Mouse (Mus musculus): ENCODE measurements at regions not wholly inside any gene's neighbourhood (a gene's known extent, or its start where the extent isn't known, plus 50 kb on each side); places are given as distances from the start of the nearest gene placed in this dataset.

DNA sequence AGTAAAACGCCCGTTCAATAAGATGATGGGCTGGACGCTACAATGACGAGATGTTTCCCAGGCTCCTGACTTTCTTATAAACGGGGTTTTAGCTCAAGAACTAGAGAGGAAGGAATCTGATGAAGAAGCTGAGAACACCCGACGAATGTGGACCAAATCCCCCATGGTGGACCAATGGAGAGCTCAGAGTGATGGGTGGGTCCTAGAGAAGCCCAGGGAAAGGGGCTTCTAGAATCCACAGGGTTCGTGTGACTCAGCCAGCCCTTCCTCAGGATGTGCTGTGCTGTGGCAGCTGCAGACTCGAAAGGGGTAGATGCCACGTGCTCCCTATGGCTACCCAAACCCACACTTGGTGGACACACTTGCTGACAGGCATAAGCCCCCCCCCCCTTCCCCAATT, 318.2 kb downstream of the Med13l start:
- DNase-seq = no peak
- intact Hi-C loops (cut with DNase I) = loop anchor here (1.0 to 2.0 kb wide), 4 partner anchors 98 to 808 kb away; partner anchors contain the start of gene Tbx3

DNA sequence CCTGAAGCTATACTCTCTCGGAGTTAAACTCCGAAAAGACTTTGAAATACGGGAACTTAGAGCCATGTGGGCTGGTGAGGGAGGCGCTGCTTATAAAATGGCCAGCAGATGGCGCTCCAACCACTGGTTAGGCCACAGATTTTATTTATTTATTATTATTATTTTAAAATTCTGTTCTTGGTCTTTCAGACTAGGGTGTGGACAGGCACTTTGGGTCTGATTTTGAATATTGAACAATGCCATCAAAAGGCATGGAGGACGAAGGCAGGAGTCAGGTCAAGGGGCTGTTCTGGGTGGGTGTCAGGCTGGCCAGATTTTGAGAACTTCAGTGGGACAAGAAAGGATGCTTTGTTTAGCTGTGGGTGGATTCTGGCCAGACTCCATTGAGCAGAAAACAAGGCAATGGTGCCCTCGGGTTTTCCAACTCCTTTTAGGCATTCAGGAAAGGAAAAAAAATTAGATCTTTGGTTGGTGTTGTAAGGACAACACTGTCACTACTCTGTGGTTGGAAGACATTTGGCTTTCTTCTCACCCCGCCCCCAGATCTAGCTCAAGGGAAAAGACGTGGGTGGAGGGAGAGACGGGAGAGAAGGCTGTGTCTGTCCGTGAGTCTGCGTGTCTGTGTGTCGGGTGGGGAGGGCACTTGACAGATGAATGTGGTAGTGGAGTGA, 319.5 kb downstream of the Med13l start:
- DNase-seq = peak; percentile 75 to 88
- intact Hi-C loops (cut with DNase I) = loop anchor here (1.0 to 10.0 kb wide), 6 partner anchors 67 to 806 kb away; partner anchors contain the start of gene Tbx3

DNA sequence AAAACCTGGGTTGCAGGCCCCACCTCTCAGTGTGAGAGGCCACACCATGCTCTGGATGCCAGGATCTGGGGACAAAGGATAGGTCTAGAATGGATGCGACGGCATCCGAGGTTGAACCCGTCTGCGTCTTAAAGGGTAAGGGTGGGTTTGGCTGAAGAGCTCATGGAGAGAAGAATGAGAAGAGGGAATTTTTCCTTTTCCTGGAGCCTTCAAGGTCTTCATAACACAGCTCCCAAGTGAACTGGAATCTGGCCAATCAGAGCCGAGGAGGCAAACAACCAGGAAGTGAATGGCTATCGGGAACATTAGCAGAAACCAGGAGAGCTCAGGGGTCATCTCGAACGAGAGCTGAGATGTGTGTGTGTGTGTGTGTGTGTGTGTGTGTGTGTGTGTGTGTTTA, 320.1 kb downstream of the Med13l start:
- peak; percentile 22 to 36 for DNase-seq
- intact Hi-C loops (cut with DNase I) = loop anchor here (5.0 to 10.0 kb wide), 2 partner anchors 67 to 94 kb away; no protein-coding TSS in a partner anchor

DNA sequence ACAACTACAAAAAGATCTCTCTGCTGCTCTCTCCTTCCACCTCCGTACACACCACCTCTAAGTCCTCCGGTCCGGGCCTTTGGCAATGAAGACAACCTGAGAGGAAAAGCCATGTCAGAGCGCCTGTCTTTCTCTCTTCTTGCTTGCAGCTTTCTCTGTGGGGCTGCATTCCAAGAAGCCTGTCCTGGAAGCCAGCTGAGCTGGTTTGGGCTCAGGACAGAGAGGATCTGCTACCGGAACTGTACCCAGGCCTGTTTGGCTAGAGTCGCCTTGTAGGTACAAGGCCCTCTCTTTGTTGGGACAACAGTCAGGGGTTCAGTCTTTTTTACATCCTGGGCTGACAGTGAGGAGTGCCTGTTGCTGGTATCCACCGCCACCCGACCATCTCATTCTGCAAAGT, 321.4 kb downstream of the Med13l start:
- intact Hi-C loops (cut with DNase I) = loop anchor here (5.0 to 10.0 kb wide), 2 partner anchors 65 to 93 kb away; no protein-coding TSS in a partner anchor
- DNase-seq = no peak

DNA sequence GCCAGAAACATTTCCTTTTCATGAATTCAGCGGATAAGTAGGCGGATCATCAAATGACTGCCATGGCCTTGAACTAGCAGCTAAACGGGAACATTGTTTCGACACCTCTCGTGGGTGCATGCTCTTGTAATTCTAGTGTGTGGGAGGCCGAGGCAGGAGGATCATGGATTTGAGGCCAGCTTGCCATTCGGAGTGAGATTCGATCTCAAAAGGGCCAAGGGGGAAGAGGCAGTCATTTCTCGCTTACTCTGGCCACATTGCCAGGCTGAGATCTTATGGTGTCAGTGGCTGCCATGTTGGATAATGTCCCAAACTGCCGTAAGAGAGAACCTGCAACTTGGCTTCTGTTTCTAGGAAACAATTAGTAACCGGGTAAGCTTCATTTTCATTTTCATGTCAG, 327.7 kb downstream of the Med13l start:
- intact Hi-C loops (cut with DNase I) = loop anchor here (10.0 kb wide), 1 partner anchor 87 kb away; no protein-coding TSS in a partner anchor
- no peak for DNase-seq

DNA sequence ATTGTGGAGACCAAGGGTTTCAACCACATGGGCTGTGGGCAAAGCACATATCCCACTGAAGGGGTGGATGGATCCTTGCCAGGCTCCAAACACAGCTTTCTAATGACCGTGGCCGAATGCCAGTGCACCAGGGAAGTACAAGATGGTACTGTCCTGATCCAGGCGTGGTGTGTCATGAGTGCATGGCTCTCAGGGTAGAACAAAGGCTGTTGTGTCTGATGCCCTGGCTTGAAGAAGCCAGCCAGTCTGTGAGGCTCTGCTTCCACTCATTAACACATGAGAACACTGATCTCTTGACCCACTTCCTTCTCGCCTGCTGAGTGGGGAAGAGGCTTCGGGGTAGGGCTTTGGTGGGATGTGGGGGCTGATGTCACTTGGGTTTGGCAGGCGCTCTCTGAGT, 330.7 kb downstream of the Med13l start:
- no peak for DNase-seq
- intact Hi-C loops (cut with DNase I) = no loop called here

DNA sequence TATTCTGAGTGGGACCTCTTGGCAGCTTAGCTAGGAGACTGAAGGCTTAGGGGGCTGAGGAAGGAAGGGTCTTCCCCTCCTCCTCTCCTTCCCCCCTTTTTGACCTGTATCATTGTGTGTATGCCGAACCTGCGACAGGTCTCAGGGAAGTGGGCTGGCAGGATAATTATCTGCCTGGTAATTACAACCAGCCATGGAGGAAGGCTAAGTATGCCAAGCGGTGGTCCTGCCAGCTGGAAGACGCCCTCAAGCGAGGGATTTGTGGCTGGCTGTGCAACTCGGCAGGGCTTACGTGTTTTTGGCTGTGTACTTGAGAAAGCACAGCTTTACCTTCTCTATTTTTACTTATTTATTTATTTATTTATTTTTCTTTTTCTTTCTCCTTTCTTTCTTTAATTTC, 347.7 kb downstream of the Med13l start:
- DNase-seq = no peak
- intact Hi-C loops (cut with DNase I) = no loop called here

DNA sequence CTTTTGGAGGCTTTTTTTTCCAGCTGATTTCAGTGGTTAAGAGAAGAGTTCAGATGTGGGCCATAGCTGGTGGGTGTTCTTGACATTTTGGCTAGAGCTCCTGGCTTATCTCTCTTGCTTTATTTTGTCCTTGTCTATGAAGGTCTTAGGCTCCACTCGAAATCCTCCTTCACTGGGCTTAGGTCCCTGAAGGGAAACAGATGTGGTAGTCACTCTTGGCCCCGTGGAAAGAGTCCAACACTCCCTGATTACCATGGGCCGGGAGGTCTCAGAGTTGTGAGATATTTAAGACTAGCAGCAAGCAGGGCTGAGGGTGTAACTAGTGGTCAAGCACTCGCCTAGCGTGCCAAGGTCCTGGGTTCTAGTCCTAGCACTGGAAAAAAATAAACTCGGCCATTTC, 349.3 kb downstream of the Med13l start:
- peak; percentile 14 to 20 for DNase-seq
- intact Hi-C loops (cut with DNase I) = no loop called here

DNA sequence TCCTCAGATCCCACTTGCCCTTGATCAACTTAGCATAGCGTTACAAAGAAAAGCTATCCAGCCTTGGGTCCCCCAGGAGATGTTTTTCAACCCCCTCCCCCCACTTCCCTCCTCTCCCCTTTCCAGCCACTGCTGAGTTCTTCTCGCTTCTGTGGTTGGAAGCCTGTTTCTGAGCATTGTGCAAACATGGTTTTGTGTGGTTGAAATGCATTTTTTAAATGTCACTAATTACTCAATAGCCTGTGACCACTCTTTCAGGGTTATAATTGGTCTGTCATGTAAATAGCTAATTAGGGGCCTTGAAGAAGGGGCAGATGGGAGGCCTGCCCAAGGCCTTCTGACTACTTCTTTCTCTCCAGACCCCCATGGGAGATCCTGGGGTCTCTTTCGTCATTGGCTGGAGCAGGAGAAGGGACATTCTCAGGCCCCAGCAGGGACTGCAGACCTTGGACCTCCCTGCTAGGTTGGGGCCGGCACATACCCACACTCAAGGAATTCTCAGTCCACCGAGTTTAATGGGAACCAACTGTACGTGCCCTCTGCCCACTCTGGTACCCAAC, 353.8 kb downstream of the Med13l start:
- DNase-seq = no peak
- intact Hi-C loops (cut with DNase I) = no loop called here

DNA sequence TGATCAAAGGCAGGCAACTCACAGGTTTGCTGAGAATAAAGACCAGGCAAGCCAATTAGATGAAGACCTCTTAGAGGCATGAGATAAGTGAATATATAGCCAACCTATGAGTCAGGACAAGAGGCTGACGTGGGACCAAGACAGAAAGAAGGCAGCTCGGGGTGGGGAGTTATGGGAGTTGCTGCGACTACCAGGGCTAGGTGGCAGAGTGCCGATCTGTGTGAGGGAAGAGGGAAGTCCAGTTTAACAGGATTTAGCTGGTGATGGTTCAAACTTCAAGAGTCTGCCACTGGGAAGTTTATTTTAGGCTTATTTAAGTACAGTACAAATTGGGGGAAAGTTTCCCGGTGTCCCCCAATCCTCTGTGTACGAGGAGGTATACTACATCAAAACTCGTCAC, 362.9 kb downstream of the Med13l start:
- intact Hi-C loops (cut with DNase I) = no loop called here
- no peak for DNase-seq

DNA sequence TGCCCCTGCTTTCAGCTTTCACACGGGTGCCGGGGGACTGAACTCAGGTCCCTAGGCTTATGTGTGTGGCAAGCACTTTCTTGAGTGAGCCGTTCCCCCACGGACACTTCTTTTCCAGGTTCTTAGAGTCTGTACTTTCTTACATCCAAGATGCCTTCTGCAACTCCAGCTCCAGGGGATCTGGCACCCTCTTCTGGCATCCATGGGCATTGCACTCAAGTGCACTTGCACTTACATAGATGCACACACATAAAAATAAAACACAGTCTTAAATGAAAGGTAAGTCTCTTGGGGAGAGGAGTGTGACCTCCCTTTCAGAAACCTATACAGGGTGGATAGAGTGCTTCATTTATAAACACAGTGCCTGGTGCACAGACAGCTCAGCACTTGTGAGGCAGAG, 368.6 kb downstream of the Med13l start:
- DNase-seq = no peak
- intact Hi-C loops (cut with DNase I) = no loop called here

DNA sequence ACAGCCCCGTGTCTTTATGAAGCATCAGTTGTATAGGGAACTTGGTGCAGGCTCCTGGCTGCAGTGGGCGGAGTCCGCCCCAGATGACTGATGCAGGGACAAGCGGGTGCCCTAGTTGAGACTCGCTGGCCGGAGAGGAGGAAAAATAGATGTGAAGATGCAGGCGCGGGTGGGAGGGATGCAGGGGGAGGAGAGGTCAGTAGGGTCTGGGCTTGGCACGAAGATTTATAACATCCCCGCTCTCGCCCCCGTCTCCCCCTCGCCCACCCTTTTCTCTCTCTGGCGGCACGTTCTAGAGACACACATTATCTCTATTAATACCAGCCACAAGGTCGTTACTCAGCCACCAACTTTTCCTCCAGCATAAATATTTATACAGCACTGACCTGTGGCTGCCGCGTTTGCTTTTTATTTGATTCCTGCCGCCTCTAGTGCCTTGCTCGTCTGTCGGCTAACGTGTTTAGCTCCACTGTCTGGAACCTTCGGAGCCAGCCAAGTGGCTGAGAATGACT, 369.6 kb downstream of the Med13l start:
- intact Hi-C loops (cut with DNase I) = no loop called here

DNA sequence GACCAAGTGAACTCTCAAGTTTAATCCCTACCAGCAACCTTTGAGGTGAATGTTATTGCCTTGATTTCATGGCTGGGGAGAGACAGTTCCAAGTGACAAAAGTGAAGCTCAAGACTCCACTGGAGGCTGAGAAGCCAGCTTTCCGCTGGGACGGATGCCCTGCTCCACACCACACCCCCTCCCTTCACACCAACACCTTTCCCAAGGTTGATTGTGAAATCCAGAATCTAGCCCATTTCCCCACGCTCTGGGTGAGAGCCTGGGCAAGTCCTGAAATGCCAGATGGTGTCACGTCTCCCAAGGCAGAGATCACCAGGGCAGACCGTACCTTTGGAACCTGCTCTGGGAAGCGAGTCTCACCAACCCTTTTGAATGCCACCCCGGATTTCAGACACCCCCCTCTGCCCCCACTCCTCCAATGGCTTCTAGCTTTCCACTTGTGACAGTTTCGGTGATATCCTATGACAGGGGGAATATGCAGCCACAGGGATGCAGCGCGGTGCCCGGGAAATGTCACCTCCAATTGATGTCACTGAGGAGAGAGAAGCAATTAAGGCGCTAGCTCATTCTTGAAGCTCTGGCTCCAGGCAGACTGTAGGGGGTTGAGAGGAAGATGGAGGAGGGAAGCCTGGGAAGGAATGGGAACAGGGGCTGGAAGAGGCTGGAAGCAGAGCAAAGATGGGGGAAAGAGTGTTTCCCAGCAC, 379.0 kb downstream of the Med13l start:
- no peak for DNase-seq
- intact Hi-C loops (cut with DNase I) = no loop called here

More for the DNA sequence above, 369.6 kb downstream of the Med13l start:
- DNase-seq = no peak

DNA sequence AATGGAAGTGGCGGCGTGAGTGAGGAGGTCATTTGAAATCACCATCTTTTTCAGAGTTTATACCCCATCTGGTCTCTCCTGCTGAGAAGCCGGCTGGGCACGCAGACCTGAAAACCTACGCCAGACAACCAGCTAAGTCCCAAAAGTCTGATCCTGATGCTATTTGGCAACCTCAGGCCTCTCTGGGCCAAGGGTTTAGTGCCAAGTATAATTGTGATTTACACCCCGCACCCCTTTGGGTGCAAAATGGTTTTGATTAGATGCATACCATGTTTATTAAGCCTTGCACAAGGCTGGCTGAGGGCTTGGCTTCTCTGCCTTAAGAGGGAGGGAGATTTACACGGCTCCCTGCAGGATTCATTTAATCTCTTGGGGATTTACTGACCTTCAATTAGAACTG, 383.8 kb downstream of the Med13l start:
- DNase-seq = no peak

DNA sequence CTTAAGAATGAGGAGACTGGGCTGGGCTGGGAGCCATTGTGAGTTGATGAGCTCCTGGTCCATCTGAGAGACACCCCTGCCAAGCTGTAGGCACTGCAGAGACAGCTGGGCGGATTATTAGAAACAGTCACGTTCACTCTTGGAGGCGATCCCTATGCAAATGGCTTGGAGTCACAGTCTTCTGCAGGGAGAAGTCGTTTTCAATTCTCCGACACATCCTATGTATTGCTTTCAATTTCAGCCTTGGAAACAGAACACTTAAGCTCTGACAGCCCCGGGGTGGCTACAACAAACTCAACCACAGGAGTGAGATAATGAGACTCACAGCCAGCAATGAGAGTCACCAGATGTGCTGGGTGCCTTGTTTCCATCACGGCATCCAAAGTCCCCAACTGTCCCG, 385.6 kb downstream of the Med13l start:
- DNase-seq = no peak
- intact Hi-C loops (cut with DNase I) = loop anchor here (5.0 kb wide), 1 partner anchor 64 kb away; no protein-coding TSS in a partner anchor

More for the DNA sequence above, 383.8 kb downstream of the Med13l start:
- intact Hi-C loops (cut with DNase I) = no loop called here

DNA sequence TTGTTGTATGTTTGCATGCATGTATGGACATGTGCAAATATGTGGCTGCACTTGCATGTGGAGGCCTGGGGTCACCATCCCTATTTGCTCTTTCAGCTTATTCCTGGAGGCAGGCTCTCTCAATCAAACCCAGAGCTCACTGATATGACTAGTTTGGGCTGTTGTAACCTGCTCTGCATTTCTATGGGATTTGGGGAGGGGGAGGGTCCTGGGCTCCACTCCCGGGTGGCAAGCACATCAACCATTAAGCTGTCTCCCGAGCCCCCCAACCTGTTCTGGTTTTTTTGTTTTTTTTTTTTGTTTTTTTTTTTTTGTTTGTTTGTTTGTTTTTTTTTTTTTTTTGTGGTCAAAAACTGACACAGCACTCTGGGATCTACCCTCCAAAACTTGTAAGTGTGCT, 386.5 kb downstream of the Med13l start:
- DNase-seq = no peak
- intact Hi-C loops (cut with DNase I) = loop anchor here (5.0 kb wide), 1 partner anchor 65 kb away; no protein-coding TSS in a partner anchor

DNA sequence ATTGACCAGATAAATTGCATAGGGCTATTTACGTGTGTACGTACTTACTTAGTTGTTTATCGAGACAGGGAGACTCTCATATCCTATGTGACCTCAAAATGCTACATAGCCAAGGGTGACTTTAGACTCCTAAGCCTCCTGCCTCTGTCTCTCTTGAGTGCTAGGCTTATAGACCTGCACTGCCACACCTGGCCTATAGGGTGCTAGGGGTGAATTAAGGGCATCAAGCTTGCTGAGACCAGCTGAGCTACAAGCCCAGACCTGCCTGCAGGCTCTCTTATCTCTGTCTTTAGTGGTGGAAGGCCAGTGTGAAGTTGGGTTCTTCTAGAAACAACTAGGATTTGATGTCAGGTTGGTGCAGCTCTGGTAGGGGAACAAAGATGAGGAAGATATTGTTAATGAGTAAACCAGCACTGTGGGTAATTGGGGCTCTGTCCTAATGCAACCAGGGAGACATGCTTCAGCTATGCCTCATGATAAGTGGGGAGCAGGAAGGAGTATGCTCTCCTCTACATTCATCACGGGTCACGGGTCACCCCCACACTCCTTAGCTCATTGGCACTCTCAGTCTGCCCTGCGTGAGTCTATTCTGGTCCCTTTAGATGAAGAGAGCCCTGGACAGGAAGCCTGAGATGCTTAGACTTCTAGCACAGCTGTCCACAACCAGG, 387.8 kb downstream of the Med13l start:
- no peak for DNase-seq
- intact Hi-C loops (cut with DNase I) = loop anchor here (5.0 kb wide), 1 partner anchor 66 kb away; no protein-coding TSS in a partner anchor

DNA sequence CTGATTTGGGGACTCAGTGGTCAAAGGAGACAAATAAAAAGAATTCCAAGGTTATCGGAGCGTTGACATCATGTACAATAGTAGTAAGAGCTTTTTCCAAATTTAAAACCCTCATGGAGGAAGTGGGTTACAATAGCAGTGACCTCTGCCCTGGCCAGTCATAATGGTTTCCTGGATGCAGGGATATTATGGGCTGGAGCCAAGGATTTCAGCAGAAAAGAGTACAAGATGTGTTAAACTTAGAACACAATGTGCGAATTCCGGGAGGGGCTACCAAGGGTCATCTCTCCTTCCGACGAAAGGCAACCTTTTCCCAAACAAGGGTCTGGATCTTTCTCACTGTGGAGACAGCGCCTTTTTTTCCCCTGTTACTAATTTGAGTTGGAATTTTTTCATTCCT, 390.6 kb downstream of the Med13l start:
- intact Hi-C loops (cut with DNase I) = loop anchor here (10.0 kb wide), 1 partner anchor 104 kb away; no protein-coding TSS in a partner anchor

DNA sequence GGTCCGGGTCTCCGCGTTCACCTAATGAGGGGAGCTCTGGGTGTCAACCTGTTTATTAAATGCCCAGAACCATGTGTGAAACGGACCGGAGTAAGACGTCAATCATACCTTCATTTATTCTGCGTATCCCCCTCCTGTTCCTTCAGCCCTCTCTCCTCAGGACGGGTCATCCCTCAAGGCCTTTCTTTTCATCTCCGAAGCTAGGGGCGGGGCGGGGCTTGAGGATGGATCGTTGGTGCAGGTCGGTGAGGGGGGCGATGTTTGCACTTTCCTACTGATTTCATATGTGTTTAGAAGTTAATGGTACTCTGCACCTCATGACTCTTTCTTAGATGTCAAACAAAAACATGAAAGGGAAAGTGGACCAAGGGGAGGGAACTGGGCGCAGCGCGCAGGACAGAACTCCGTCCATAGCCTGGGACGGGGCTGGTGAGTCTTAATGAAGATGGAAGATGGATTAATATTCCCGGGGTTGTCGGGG, 400.1 kb downstream of the Med13l start:
- intact Hi-C loops (cut with DNase I) = no loop called here
- no peak for DNase-seq

More for the DNA sequence above, 390.6 kb downstream of the Med13l start:
- peak; percentile 65 to 66 for DNase-seq

DNA sequence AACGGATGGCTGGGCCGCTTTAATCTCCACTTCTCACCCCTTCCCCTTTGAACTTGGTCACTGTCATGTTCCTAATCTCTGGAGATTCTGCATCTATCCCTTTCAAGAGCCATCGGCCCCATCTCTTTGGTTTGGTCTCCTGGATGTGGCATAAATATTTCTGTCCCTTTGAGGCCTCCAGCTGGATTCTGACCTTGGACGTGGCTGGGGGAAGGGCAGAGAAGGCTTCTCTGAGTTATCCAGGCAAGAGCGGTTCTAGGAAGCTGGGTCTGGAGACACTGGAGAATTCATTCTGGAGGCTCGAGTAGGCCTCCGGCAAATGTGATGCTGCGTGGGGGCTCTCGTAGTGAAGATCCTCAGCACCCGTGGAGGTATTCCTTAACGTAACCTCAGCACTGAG, 400.6 kb downstream of the Med13l start:
- intact Hi-C loops (cut with DNase I) = no loop called here

DNA sequence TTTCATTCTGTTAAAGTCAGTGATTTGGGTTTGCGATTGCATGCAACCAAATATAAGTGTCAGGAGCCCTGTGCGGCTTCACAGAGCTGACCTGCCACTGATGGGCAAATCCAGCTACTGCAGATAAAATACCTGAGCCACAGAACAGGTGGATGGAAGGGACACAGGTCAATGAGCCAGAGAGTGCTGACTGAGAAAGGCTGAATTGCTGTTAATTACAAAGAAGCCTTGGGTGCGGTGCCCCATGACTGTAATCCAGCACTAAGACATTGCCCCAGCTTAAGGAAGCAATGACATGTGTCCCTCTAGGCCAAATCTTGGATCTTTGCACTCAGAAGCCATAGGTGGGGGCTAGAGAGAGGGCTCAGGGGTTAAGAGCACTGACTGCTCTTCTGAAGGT, 401.7 kb downstream of the Med13l start:
- DNase-seq = no peak
- intact Hi-C loops (cut with DNase I) = no loop called here

More for the DNA sequence above, 400.6 kb downstream of the Med13l start:
- DNase-seq = no peak
